Mouse (Mus musculus) cerebellum, adult 2 months (tissue): ENCODE results near the gene Kcnh2. TPM values are rescaled to one million over a fixed set of nuclear protein-coding genes. Genes with fewer than 3 reads are reported as not detected.

Source experiments
- DNase-seq, 2 experiments: peaks; one replicate each; pipeline ENCODE4 v3.0.0; 2021
- H3K27ac ChIP-seq: fragments of 200-500 bp; 2 replicates; pipeline ENCODE4 v1.5.1; 2012; ENCODE audit warnings: low read length, control low read depth, inconsistent platforms; ENCODE audit not compliant: insufficient read depth
- H3K27me3 ChIP-seq: fragments of 200-500 bp; 2 replicates; pipeline ENCODE4 v1.6.1; 2012; ENCODE audit warnings: inconsistent platforms, mild to moderate bottlenecking, low read length, moderate library complexity; ENCODE audit not compliant: control insufficient read depth, insufficient read depth
- H3K4me1 ChIP-seq: fragments of 200-500 bp; 2 replicates; pipeline ENCODE4 v1.6.1; 2011; ENCODE audit warnings: low read length; ENCODE audit not compliant: control insufficient read depth, insufficient read depth
- H3K4me3 ChIP-seq: fragments of 200-500 bp; replicated peaks from 2 replicates; pipeline ENCODE3; 2011; ENCODE audit warnings: mild to moderate bottlenecking, low read depth, low read length, control low read depth; ENCODE audit not compliant: insufficient read depth
- CTCF ChIP-seq: fragments of 200-500 bp; IDR thresholded peaks from 2 replicates; pipeline ENCODE4 v1.5.1; 2011; ENCODE audit warnings: low read depth, mild to moderate bottlenecking, control low read depth, low read length, moderate library complexity, borderline replicate concordance; ENCODE audit not compliant: insufficient read depth
- POLR2A ChIP-seq: fragments of 200-500 bp; IDR thresholded peaks from 2 replicates; pipeline ENCODE4 v1.6.1; 2011; ENCODE audit warnings: low read length, control low read depth, borderline replicate concordance; ENCODE audit not compliant: insufficient read depth
- WGBS: fragments of 180-500 bp; shearing (Covaris S2); methylation state at CpG from one replicate; pipeline ENCODE4 v1.1.7; 2018; 5-methylcytosine and 5-hydroxymethylcytosine counted together
- polyA plus RNA-seq: library from polyadenylated mRNA; depleted of rRNA; stranded (reverse); fragments of >200 nt; gene quantifications from 2 replicates; pipeline ENCODE4 v1.2.3, GENCODE M21; 2012

Gene Kcnh2
- polyA plus RNA-seq, 1 experiment: 85.2 TPM

DNA sequence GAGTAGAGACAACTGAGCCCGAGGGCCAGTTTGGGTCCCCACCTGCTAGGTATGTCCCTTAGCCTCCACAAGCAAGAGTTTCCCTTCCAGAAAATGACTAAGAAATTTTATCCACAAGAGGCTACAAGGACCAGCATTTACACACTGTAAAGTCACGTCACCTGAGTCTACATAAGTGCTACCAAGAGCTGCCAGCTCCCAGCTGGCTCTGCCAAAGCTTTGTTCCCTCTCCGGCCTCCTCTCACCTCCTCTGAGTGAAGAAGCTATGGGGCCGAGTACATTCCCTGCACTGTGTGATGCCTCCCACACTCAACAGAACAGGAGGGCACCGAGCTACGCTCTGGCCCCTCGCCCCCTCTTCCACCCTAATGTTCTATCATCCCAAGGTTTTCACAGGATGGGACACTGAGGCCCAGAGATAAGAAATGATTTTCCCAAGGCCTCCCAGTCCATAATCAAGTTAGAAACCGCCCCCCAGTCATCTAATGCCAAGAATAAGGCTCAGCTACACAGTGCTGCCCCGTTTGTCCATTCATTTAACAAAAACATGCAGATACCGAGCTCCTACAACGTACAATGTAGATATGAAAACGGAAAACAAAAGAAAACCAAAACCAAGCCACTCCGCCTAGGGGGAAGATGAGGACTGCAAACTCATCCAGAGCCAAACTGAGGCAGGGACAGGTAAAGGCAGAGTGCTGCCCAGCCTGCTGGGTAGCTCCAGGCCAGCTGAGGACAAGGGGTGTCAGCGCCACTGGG is 9.0 kb downstream of the Kcnh2 start:
- no peak for DNase-seq
- Histone ChIP-seq H3K27ac (no peak overlapping the region), H3K27me3 (no peaks in the 10 kb centered on the region), H3K4me3 (no peak overlapping the region), H3K4me1 (peaks cover 16% of the 10 kb centered on the region)
- no peak for TF ChIP-seq POLR2A
- no peak for TF ChIP-seq CTCF
- WGBS: 86% methylated on average over 14 of the region's 14 CpGs

DNA sequence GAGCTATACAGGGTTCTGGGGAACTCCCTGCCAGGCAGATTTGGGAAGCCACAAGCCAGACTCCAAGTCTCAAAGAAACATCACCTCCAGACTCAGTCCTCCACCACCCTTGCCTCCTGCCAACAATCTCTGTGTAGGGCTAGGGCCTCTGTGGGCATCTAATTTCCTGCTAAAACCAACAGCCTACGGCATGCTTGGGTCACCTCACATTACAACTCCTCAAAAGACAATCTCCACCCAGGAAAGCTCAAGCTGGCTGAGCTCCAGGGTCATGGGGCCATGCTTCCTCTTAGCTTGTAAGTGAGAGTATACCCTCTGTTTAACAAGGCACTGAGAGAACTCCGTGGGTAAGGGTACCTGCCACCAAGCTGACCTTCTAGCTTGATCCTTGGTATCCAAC is 13.6 kb downstream of the Kcnh2 start:
- no peaks in the 10 kb centered on the region for H3K27me3 ChIP-seq
- DNase-seq: no peak
- H3K4me1 ChIP-seq: peaks cover 20% of the 10 kb centered on the region
- WGBS: 47% methylated on average over 2 of the region's 2 CpGs
- no peak overlapping the region for H3K27ac ChIP-seq
- TF ChIP-seq CTCF (no peak), POLR2A (no peak)
- no peak overlapping the region for H3K4me3 ChIP-seq

DNA sequence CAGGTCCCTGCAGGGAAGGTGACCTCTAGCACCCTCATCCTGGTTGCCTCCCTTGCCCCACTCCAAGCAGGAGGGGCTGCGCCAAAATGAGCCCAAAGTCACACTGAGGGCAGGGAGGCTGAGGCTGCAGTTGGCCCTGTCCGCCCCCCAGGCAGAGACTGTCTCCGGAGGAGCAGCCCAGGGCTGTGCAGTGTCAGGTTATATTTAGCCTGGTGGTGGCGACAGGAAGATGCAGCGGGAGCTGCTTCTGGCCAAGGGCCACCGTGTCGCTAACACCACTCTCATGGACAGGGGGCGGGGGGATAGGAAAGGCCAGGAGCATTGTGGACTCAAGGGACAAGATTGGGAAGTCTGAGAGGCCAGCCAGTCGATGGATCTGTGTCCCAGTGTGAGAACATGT is 14.0 kb downstream of the Kcnh2 start:
- TF ChIP-seq POLR2A: no peak
- TF ChIP-seq CTCF: 0 out of 2 replicates have a peak, but pooled peaks have one; percentile 16
- Histone ChIP-seq H3K4me3 (no peak overlapping the region), H3K27ac (no peak overlapping the region), H3K27me3 (no peaks in the 10 kb centered on the region), H3K4me1 (peaks cover 20% of the 10 kb centered on the region)
- 10% methylated on average over 9 of the region's 9 CpGs for WGBS
- DNase-seq: peak; percentile 38 to 51

DNA sequence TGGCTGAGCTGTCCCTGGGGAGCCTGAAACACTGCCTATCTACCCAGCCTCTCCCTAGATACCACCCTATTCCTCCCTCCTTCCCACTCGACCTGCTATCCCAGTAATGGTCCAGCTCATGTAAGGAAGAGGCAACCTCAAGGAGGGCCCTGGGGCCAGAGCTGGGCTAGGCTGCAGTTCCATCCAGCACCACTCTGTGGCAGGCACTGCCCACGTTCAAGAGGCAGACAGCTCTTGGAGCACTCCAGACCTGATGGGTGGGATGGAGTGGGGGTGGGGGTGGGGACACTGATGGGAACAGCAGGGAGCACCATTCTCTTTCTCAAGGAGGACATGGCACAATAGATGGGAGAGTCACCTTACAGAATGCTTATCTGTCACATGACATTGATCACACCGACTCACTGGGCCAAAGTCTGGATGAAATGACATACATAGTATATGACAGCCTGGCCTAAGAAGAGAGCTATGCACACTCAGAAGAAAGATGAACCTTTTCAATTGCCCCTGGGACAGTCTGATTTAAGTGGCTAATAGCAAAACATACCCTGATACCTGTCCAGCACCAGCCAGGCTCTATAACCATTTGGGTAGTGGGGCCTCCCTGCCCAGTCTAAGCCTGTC is 15.4 kb downstream of the Kcnh2 start:
- H3K27me3 ChIP-seq: no peaks in the 10 kb centered on the region
- peak; percentile 91 for TF ChIP-seq CTCF
- no peak for TF ChIP-seq POLR2A
- H3K27ac ChIP-seq: no peak overlapping the region
- no peak overlapping the region for H3K4me3 ChIP-seq
- 40% methylated on average over 3 of the region's 3 CpGs for WGBS
- H3K4me1 ChIP-seq: peaks cover 20% of the 10 kb centered on the region
- peak; percentile 57 to 66 for DNase-seq

GRCm38 (mm10) chr5:24334749-24335148 is 16.7 kb downstream of the Kcnh2 start:
- Histone ChIP-seq H3K27ac (no peak overlapping the region), H3K27me3 (no peaks in the 10 kb centered on the region), H3K4me3 (no peak overlapping the region), H3K4me1 (peaks cover 22% of the 10 kb centered on the region)
- TF ChIP-seq CTCF (no peak), POLR2A (no peak)
- WGBS: 66% methylated on average over 3 of the region's 3 CpGs
- no peak for DNase-seq

- TF ChIP-seq POLR2A (no peak), CTCF (no peak)
- 79% methylated on average over 4 of the region's 4 CpGs for WGBS
- DNase-seq: no peak
- H3K4me3 ChIP-seq: no peak overlapping the region
- H3K4me1 ChIP-seq: peaks cover 28% of the 10 kb centered on the region
- H3K27me3 ChIP-seq: no peaks in the 10 kb centered on the region
- H3K27ac ChIP-seq: no peak overlapping the region
Measured at GRCm38 (mm10) chr5:24332401-24332800, 19.0 kb downstream of the Kcnh2 start.

GRCm38 (mm10) chr5:24329965-24330298 is 21.5 kb downstream of the Kcnh2 start:
- H3K4me3 ChIP-seq: no peak overlapping the region
- H3K4me1 ChIP-seq: peaks cover 14% of the 10 kb centered on the region
- no peaks in the 10 kb centered on the region for H3K27me3 ChIP-seq
- TF ChIP-seq CTCF: no peak
- 27% methylated on average over 5 of the region's 5 CpGs for WGBS
- DNase-seq: no peak
- H3K27ac ChIP-seq: no peak overlapping the region
